Mouse (Mus musculus) E14TG2a.4 (cell line): ENCODE measurements around the gene Gm28635.

Experiments used
- CTCF ChIP-seq: conservative IDR thresholded peaks from 2 replicates; pipeline ENCODE4 v1.5.1; 2014; ENCODE audit warnings: low read length
- NANOG ChIP-seq: IDR thresholded peaks from 2 replicates; pipeline ENCODE4 v1.6.1; 2014; ENCODE audit warnings: borderline replicate concordance, low read length, mixed read lengths
- POU5F1 ChIP-seq: IDR thresholded peaks from 2 replicates; pipeline ENCODE4 v1.6.1; 2014; ENCODE audit warnings: low read length, borderline replicate concordance

GRCm38 (mm10) chr2:84670569-84670933 lies 7.3 kb downstream of the Gm28635 start, which contains the start of gene Selenoh:
- TF ChIP-seq CTCF, result no peak
- no peak for TF ChIP-seq NANOG
- TF ChIP-seq POU5F1, result no peak
